Mouse (Mus musculus) cortical plate, adult 2 months (tissue): Measurements from ENCODE around the gene Susd6. TPM values are rescaled to one million over a fixed set of nuclear protein-coding genes. Genes with fewer than 3 reads are reported as not detected.
A peak's percentile ranks its signal among the peaks of the same experiment; 100 is the strongest.

Experiments used
- H3K27ac ChIP-seq: fragments of 200-500 bp; 2 replicates; pipeline ENCODE4 v1.5.1; 2012; ENCODE audit warnings: low read length, control low read depth, inconsistent platforms; ENCODE audit not compliant: insufficient read depth
- H3K4me1 ChIP-seq: fragments of 200-500 bp; 2 replicates; pipeline ENCODE4 v1.6.1; 2011; ENCODE audit warnings: low read length; ENCODE audit not compliant: control insufficient read depth, insufficient read depth
- H3K4me3 ChIP-seq: fragments of 200-500 bp; 2 replicates; pipeline ENCODE4 v1.5.1; 2011; ENCODE audit warnings: mild to moderate bottlenecking, low read length, control low read depth; ENCODE audit not compliant: insufficient read depth
- CTCF ChIP-seq: fragments of 200-500 bp; IDR thresholded peaks from 2 replicates; pipeline ENCODE4 v1.5.1; 2011; ENCODE audit warnings: mild to moderate bottlenecking, control low read depth, low read length; ENCODE audit not compliant: insufficient read depth; ENCODE audit errors: extremely low read depth
- POLR2A ChIP-seq: fragments of 200-500 bp; IDR thresholded peaks from 2 replicates; pipeline ENCODE4 v1.6.1; 2011; ENCODE audit warnings: mild to moderate bottlenecking, low read length, control low read depth; ENCODE audit not compliant: insufficient read depth; ENCODE audit errors: extremely low read depth
- polyA plus RNA-seq: library from polyadenylated mRNA; depleted of rRNA; stranded (reverse); fragments of >200 nt; gene quantifications from 2 replicates; pipeline ENCODE4 v1.2.3, GENCODE M21; 2012

Susd6 gene
- polyA plus RNA-seq, 1 experiment = 24.8 TPM

DNA sequence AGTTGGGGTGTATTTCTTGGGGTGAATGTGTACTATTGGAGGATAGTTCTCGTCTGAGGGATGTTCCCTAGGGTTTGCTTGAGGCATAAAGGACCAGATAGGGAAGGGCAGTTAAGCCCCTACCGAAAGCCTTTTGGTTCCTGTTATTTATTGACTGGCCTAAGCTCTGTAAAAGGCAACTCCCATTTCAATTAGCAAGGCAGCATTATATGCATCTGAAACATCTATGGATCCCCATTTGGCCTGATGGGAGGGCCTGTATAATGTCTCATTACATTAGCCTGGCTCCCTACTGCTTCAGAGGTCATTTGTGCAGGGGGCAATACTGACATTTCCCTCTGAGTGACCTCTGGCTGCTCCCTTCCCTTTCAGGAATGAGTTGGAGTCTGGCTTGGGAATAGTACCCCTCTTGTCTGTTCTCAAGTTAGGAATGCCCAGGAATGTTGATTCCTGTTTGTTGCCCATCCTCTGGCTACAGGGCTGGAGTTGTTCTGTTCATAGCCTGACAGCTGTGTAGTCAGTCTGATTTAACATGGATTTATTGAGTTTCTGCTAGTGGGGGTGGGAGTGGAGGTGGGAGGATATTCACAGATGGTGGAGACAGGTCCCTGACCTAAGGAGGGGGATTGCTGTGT, 17.3 kb downstream of the Susd6 start:
- Histone ChIP-seq H3K27ac (no peak overlapping the region), H3K4me3 (no peak overlapping the region), H3K4me1 (peaks cover 20% of the 10 kb centered on the region)
- TF ChIP-seq CTCF (no peak), POLR2A (no peak)

DNA sequence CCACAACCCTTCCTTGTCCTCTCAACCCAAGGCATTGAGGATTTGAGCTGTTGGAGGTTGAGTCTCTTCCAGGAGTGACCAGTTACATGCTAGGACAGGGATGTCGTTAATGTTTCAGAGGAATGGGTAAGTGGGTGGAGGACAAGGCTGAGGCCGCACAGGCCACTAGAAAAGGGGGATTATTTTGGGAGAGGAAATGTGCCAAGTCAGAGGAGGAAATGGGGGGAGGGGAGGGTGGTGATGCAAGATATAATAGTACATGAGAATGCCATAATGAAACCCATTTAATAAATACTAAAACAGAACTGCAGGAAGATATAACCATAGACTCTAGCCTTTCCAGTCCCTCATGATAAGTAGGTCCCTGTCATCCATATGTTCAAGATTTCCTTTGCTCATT, 19.7 kb downstream of the Susd6 start:
- H3K4me3 ChIP-seq = no peak overlapping the region
- no peak for TF ChIP-seq POLR2A
- no peak for TF ChIP-seq CTCF
- H3K4me1 ChIP-seq = peaks cover 14% of the 10 kb centered on the region
- no peak overlapping the region for H3K27ac ChIP-seq

DNA sequence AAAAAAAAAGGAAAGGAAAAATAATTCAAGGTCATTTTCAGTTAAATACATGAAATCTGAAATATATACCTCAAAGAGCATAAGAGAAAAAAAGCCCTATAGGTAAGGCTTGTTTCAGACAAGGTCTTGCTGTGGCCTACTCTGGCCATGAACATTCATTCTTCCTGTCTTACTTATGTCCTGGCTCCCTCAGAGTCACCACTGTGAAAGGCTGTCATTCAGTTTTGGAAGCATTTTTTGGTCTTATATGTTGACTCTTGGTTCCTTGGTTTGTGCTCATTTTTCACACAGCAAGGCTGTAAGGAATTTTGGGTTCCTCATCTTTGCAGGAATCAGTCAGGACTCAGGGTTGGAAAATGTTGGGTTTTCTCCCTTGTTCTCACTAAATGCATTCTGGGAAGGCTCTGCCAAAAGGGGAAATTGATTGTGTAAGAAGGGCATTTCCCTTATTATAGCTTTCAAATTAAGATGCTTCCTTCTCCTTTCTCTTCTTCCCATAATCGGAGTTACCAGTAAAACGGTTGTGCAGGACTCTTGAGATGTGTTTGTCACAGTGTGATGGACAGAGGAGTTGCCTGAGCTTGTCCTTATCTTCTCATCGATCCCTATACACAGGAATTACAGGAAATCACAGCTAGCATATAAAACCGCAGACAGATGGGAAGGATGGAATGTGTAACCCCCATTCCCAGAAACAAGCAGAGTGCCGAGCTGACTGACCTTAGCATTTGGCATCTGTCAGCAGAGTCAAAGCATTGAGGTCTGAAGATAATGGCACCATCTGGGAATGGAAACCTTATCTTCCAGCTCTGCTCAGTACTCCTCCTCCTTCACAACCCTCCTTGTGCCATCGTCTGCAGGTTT, 21.6 kb downstream of the Susd6 start:
- Histone ChIP-seq H3K4me1 (peaks cover 18% of the 10 kb centered on the region), H3K27ac (peak overlapping the region; percentile 10; the same call in 1 of the 2 replicates), H3K4me3 (no peak overlapping the region)
- TF ChIP-seq POLR2A (no peak), CTCF (no peak)

DNA sequence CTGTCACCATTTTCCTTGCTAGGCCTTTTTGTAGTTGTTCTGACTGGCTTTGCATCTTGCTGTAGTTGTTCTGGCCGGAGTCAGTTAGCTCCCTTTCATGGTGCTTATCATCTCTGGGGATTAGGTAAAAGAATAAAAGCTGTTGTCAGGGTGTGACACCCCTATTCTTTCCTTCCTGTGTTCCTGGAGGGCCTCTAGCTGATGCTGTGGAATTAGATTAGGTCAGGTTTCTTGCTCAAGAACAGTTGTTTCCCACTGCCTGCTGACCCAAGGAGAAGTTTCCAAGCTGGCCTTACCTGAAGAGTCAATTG, 22.2 kb downstream of the Susd6 start:
- Histone ChIP-seq H3K4me3 (no peak overlapping the region), H3K4me1 (peaks cover 16% of the 10 kb centered on the region), H3K27ac (no peak overlapping the region; the same call in 1 of the 2 replicates)
- TF ChIP-seq POLR2A (no peak), CTCF (no peak)

DNA sequence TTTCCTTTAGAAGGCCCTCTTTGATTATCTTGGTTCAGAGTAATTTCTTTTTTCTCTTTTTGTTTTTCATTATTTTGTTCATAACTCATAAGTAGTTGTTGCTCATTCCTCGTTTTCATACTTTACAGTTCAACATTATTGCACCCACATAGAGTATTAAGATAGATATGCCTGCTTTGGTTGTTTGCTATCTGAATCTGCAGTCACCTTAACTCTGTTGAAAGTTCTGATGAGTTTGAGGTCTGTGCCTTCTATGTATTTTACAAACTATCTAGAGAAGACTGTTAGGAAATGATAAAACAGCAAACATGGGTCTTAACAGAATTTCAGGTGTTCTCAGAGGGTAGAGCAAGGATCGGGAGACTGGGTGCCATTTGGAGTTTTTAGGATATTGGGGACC, 23.1 kb downstream of the Susd6 start:
- Histone ChIP-seq H3K4me3 (no peak overlapping the region), H3K4me1 (peaks cover 12% of the 10 kb centered on the region), H3K27ac (no peak overlapping the region)
- TF ChIP-seq CTCF = no peak
- no peak for TF ChIP-seq POLR2A

DNA sequence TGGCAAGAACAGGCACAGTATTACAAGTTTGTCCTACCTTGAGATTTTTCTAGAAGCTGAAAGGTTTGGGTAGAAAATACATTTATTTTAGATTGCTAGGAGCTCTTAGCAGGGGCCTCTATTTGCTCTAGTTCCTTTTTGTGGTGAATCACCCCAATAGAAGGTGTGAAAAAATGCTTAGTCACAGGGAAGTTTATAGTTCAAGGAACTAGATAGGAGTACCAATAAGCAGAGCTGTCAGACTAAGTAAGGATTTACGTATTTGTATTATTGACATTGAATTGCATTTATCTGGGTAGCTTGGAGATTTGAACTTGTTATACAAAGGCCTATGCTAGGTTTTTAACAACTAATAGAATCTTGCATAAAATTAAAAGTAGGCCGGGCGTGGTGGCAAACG, 23.6 kb downstream of the Susd6 start:
- TF ChIP-seq CTCF (no peak), POLR2A (no peak)
- H3K4me3 ChIP-seq = no peak overlapping the region
- H3K27ac ChIP-seq = no peak overlapping the region
- H3K4me1 ChIP-seq = peaks cover 13% of the 10 kb centered on the region

DNA sequence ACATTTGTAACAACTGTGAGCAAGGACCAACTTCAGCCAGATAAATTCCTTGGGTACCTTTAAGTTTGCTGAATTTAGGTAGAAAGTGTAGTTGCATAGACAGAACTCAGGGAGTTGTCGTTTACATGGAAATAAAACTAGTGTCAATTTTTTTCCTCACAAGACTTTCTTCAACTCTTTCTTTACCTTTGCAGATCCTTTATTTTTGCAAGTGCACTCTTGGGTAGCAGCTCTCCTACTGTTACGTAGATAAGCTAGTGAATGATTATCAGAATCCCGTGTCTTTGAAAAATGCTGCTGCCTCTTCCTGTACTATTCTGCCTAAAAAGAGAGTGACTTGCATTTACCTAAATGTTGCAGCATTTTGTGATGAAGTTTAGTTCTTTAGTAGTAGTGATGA, 24.2 kb downstream of the Susd6 start:
- no peak for TF ChIP-seq CTCF
- TF ChIP-seq POLR2A = no peak
- H3K4me3 ChIP-seq = no peak overlapping the region
- no peak overlapping the region for H3K27ac ChIP-seq

DNA sequence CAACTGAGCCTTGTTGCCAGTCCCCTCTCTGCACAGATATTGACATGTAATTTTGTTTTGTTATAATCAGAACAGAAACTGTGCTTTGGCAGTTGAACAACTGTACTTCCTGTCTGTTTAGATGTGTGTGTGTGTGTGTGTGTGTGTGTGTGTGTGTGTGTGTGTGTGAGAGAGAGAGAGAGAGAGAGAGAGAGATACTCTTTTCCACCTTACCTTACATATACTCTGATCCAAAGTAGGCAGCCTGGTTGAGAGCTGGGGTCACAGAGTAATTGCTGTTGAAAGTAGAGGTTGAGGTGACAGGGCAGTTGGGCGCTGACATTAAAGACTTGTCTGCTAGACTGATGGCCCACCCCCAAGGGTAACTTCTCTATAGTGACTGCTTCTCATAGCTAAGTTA, 25.0 kb downstream of the Susd6 start:
- TF ChIP-seq CTCF (no peak), POLR2A (no peak)
- no peak overlapping the region for H3K4me3 ChIP-seq
- H3K27ac ChIP-seq = no peak overlapping the region
- H3K4me1 ChIP-seq = peaks cover 13% of the 10 kb centered on the region; the same call in 1 of the 2 replicates

More for the DNA sequence above, 24.2 kb downstream of the Susd6 start:
- peaks cover 13% of the 10 kb centered on the region for H3K4me1 ChIP-seq

DNA sequence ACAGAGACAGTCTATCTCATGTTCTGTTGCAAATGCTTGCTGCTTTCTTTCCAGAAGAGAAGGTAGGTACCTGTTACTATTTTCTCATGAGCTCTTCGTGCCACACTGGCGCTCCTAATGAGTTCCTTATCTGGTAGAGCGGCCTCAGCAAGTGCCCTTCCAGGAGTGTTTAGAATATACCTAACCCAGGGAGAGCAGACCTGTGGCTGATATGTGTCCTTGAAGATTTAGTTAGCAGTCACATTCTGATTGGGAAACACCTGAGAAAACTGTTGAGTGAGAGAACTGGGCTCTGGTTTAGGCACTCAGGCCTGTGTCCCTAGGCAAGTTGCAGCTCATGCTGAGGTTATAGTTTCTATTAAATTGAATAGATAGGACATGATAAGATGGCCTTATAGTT, 25.6 kb downstream of the Susd6 start:
- no peak overlapping the region for H3K4me3 ChIP-seq
- H3K4me1 ChIP-seq = peaks cover 13% of the 10 kb centered on the region; the same call in 1 of the 2 replicates
- TF ChIP-seq CTCF (no peak), POLR2A (no peak)
- H3K27ac ChIP-seq = no peak overlapping the region

DNA sequence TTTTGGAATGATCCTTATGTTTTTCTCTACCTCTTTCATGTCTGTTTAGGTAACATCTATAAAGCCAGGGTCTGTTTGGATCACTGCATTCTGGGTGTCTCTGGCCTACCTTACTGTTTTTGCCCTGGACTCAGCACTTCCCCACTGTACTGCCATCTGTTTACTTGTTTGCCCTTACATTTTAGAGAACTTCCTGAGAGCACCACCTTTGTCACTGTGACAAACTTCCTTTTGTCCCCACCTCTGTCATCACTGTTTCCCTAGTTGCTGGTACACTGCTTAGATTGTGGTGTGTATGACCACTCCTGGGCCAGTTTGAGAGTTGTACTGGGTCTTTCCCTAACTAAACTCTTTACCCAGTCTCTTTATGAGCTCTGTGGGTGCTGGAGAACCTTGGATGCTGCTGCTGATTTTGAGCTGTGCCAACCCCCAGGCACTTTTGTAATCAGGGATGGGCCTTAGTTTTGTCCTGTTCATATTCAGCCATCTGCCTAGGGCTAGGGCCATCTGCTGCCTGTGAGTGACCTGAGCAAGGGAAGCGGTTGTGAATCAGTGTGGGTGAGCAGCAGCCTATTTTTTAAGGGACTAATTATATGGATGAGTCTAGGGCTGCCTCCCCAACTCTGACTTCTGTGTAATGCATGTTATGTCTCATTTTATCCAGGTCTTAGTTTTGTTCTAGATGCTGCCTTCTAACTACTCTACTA, 26.2 kb downstream of the Susd6 start:
- H3K27ac ChIP-seq = no peak overlapping the region; the same call in 1 of the 2 replicates

More for the DNA sequence above, 26.2 kb downstream of the Susd6 start:
- no peak for TF ChIP-seq POLR2A
- TF ChIP-seq CTCF = no peak
- peaks cover 13% of the 10 kb centered on the region; the same call in 1 of the 2 replicates for H3K4me1 ChIP-seq
- H3K4me3 ChIP-seq = no peak overlapping the region
